Mouse (Mus musculus): ENCODE measurements around the gene Cep112. TPM values are rescaled to one million over a fixed set of nuclear protein-coding genes. Genes with fewer than 3 reads are reported as not detected.

Cep112 gene
- 5.9 and 7.4 TPM in 2 replicates for polyA plus RNA-seq (2012; rRNA removed)

DNA sequence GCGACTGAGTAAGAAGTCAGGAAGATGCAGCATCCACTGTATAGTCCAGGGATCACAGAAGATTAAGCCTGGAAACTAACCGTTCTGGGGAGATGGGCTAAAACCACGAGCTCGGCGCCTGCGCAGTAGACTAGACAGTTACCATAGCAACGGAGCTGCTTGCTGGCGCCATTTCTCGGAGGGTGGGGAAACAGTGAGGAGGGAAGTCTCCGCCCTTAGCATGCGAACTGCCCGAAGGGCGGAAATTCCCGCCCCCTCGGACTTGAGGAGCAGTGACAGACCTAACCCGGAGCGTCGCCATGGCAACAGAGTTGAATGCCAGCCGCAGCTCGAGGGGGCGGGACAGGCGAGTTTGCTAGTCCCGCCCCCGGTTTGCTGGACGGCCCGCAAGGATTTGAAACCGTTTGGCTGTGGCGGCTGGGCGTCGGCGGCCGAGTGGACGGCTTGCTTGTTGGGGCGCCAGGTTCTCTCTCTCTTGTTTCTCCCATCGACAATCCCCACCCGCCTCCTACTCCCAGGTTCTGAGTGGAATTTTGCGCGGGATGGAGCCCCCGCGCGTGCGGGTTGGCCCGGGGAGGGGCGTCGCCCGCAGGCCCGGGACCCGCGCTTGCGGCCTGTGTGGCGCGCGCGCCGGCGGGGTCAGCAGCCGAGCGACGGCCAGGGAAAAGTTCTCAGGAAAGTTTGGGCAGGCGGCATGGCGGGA is at the start of gene Cep112:
TSS of gene Cep112 (plus strand) at position 304 of the 703 bp plus-strand sequence.
- peak; percentile 97 for DNase-seq (ENCODE audit: extremely low spot score in 1 of 2, low spot score in 1 of 2)

DNA sequence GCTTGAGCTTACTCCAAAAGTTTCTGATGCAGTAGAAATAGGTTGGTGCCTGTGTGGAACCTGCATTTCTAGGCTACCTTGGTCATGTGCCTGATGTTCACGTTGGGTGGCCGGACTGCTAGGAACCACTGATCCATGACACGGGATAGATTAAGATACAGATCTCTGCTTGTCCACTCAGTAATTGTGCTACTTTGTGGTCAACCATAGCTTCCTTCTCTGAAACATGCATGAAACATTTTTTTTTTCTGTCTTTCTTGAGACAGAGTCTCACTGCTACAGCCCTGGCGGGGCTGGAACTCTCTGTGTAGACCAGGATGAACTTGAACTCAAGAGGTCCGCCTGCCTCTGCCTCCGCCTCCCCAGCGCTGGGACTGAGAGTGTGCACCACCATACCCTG is 48.2 kb upstream of the Cep112 start:
- no peak for DNase-seq (ENCODE audit: extremely low spot score in 1 of 2, low spot score in 1 of 2)

DNA sequence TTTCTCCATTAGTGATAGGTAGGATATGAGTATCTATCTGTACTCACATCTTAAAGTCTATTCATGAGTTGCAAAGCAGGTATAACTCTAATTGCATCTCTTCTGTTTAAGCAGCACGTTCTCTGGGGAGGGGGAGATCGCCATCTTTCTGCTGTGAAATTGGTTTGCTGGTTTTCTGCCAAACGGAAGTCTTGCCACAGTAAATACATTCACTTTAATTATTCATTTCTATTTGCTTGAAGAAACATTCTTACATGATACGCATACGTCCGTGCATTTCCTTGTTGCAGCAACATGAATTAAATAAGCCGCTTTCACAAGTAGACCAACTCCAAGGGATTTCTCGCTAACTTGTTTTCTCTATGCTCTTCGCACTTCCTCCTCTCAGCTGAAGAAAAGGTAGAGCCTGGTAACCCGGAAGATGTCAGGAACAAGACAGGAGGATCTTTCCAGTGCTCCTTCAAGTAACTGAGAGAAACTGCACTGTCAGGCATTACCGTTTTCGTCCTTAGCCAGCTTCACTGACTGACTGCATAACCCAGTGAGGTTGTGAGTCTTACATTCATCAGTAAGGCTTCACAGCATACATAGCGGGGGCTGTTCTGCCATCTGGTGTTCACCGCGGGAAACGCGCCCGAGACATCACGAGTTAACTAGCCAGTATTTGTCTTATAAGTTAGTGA is 47.2 kb upstream of the Cep112 start:
- peak; percentile 56 to 93 for DNase-seq (ENCODE audit: extremely low spot score in 1 of 2, low spot score in 1 of 2)

- DNase-seq (ENCODE audit: extremely low spot score in 1 of 2, low spot score in 1 of 2), result no peak
Observed at GRCm38 (mm10) chr11:108378363-108378751, 46.6 kb upstream of the Cep112 start.

DNA sequence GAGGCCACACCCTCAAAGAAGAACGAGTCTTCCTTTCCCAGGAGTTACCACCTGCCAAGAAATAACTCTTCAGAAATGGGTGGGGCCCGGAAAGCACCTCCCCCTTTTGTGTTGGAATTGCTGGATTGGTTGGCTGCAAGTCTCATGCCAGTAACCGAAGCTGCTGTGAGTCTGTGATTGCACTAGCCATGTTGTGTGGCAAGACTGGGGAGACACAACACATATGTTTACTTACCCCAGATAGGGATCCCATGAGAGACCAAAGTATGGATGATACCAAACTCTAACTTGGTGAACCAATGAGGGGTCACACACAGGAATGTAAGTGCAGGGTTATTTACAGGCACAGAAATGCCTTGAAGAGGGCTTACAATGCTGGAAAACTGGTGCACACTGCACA is 42.3 kb upstream of the Cep112 start:
- no peak for DNase-seq (ENCODE audit: extremely low spot score in 1 of 2, low spot score in 1 of 2)

- no peak for DNase-seq (ENCODE audit: extremely low spot score in 1 of 2, low spot score in 1 of 2)
Observed at GRCm38 (mm10) chr11:108384920-108385665, 39.9 kb upstream of the Cep112 start.

GRCm38 (mm10) chr11:108385666-108386024 is 39.3 kb upstream of the Cep112 start:
- DNase-seq (ENCODE audit: extremely low spot score in 1 of 2, low spot score in 1 of 2), result no peak

- DNase-seq (ENCODE audit: extremely low spot score in 1 of 2, low spot score in 1 of 2), result no peak
Observed at GRCm38 (mm10) chr11:108395061-108395460, 29.9 kb upstream of the Cep112 start.

- no peak for DNase-seq (ENCODE audit: extremely low spot score in 1 of 2, low spot score in 1 of 2)
Observed at GRCm38 (mm10) chr11:108396076-108396829, 28.7 kb upstream of the Cep112 start.

- peak; percentile 60 to 77 for DNase-seq (ENCODE audit: extremely low spot score in 1 of 2, low spot score in 1 of 2)
Observed at GRCm38 (mm10) chr11:108409876-108410644, 14.9 kb upstream of the Cep112 start.

- no peak for DNase-seq (ENCODE audit: extremely low spot score in 1 of 2, low spot score in 1 of 2)
Observed at GRCm38 (mm10) chr11:108416360-108416759, 8.6 kb upstream of the Cep112 start.

DNA sequence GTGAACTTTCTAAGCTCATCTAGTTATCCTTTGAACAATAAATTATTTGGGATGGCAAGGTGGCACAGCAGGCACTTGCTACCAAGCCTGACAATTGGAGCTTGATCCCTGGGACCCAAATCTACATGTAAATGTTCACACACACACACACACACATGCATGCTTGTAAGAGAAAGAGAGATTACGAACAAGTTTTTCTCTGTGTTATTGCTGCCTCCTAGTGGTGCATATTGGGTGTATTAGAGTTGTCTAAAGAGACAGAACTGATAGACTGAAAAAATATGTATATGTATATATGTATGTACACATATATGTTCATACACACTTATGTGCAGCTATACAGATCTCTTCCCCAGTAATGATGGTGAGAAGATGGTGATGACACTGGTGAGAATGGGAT is 6.5 kb upstream of the Cep112 start:
- DNase-seq (ENCODE audit: extremely low spot score in 1 of 2, low spot score in 1 of 2), result peak in 1 of 2 experiments; percentile 73

- DNase-seq (ENCODE audit: extremely low spot score in 1 of 2, low spot score in 1 of 2), result no peak
Observed at GRCm38 (mm10) chr11:108419242-108419641, 5.8 kb upstream of the Cep112 start.

- no peak for DNase-seq (ENCODE audit: extremely low spot score in 1 of 2, low spot score in 1 of 2)
Observed at GRCm38 (mm10) chr11:108420751-108421150, 4.2 kb upstream of the Cep112 start.

DNA sequence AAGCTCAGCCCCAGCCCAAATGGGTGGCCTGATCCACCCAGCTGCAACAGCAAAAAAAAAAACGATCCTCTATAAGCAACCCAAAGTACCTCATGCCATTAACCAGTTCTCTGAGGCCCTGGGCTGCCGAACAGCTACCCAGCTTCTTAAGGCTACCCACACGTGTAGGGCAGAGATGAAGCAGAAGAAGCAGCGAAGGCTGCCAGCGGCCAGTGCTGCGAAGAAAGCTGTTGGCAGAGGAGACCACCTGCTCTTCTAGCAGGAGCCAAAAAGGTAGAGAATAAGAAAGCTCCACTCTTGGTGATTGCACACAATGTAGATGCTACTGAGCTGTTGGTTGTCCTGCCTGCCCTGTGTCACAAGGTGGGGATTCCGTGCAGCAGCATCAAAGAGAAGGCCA is 1.8 kb upstream of the Cep112 start:
- DNase-seq (ENCODE audit: extremely low spot score in 1 of 2, low spot score in 1 of 2), result no peak

DNA sequence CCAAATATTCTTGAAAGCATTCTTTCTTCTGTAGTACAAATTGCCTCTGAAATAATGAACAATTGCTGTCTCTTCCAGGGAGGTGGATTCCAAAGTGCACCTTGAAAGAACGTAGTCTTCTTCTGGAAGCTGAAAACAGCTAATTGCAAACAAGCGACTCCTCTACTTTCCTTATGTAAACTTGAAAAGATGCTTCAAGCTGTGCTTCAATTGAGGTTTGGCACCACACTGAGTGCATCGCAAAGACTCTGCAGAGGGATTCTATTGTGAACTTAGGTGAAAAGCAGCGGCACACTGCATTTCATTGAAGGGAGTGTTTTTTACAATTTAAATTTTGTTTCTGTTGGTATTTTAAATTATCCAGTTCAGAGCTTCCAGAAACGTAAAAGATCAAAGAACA is 881 bp upstream of the Cep112 start:
- DNase-seq (ENCODE audit: extremely low spot score in 1 of 2, low spot score in 1 of 2), result peak in 1 of 2 experiments; percentile 26

- DNase-seq (ENCODE audit: extremely low spot score in 1 of 2, low spot score in 1 of 2), result peak in 1 of 2 experiments; percentile 8
Observed at GRCm38 (mm10) chr11:108425592-108425921, 565 bp downstream of the Cep112 start.

- DNase-seq (ENCODE audit: extremely low spot score in 1 of 2, low spot score in 1 of 2), result no peak
Observed at GRCm38 (mm10) chr11:108426086-108426485, 1.1 kb downstream of the Cep112 start.

- no peak for DNase-seq (ENCODE audit: extremely low spot score in 1 of 2, low spot score in 1 of 2)
Observed at GRCm38 (mm10) chr11:108427191-108427590, 2.2 kb downstream of the Cep112 start.

- no peak for DNase-seq (ENCODE audit: extremely low spot score in 1 of 2, low spot score in 1 of 2)
Observed at GRCm38 (mm10) chr11:108429076-108429475, 4.1 kb downstream of the Cep112 start.

Measured in frontal cortex, adult 2 months (tissue).